Mouse (Mus musculus) retina, adult 2 months (tissue): Measurements from ENCODE around the gene AW822073.
A peak's percentile ranks its signal among the peaks of the same experiment; 100 is the strongest.
"Not testable (repeated sequence)": the region's sequence is repeated elsewhere in the genome, so short reads cannot be mapped to it uniquely, and the experiment has no call there.

Source experiments
- DNase-seq: peaks from one replicate; pipeline ENCODE4 v3.0.0-alpha.2; 2012; ENCODE audit warnings: low read depth, low spot score

Gene AW822073

GRCm38 (mm10) chr10:58224827-58225785 is at the start of gene AW822073:
AW822073 (minus strand) TSS chr10:58224930.
- not testable (repeated sequence) for DNase-seq

- no peak for DNase-seq
These were observed 33.7 kb upstream of the AW822073 start for GRCm38 (mm10) chr10:58258466-58258865.

GRCm38 (mm10) chr10:58255954-58256353 is 31.2 kb upstream of the AW822073 start:
- no peak for DNase-seq

- peak; percentile 83 for DNase-seq
These were observed 30.6 kb upstream of the AW822073 start, which contains the start of gene Gcc2 for GRCm38 (mm10) chr10:58255213-58255892. Gcc2 (plus strand) TSS chr10:58255497.

GRCm38 (mm10) chr10:58254635-58255175 is 30.0 kb upstream of the AW822073 start:
- no peak for DNase-seq

GRCm38 (mm10) chr10:58249535-58249934 is 24.8 kb upstream of the AW822073 start:
- no peak for DNase-seq

GRCm38 (mm10) chr10:58238984-58239740 is 14.4 kb upstream of the AW822073 start:
- not testable (repeated sequence) for DNase-seq

- no peak for DNase-seq
These were observed 11.9 kb upstream of the AW822073 start, which contains the start of gene Gm4981 for GRCm38 (mm10) chr10:58236613-58237012. Gm4981 (minus strand) TSS chr10:58236701.

GRCm38 (mm10) chr10:58234985-58235384 is 10.3 kb upstream of the AW822073 start:
- DNase-seq: not testable (repeated sequence)

- not testable (repeated sequence) for DNase-seq
These were observed 9.0 kb upstream of the AW822073 start for GRCm38 (mm10) chr10:58233740-58234121.

- DNase-seq: not testable (repeated sequence)
These were observed 8.5 kb upstream of the AW822073 start for GRCm38 (mm10) chr10:58233054-58233739.

- not testable (repeated sequence) for DNase-seq
These were observed 7.9 kb upstream of the AW822073 start, which contains the start of gene Duxf3 for GRCm38 (mm10) chr10:58232641-58232969. Duxf3 (minus strand) TSS chr10:58232675.

- not testable (repeated sequence) for DNase-seq
These were observed 7.3 kb upstream of the AW822073 start for GRCm38 (mm10) chr10:58231779-58232640.

- not testable (repeated sequence) for DNase-seq
These were observed 6.4 kb upstream of the AW822073 start for GRCm38 (mm10) chr10:58231088-58231487.

GRCm38 (mm10) chr10:58230021-58230420 is 5.3 kb upstream of the AW822073 start:
- not testable (repeated sequence) for DNase-seq

- not testable (repeated sequence) for DNase-seq
These were observed 3.1 kb upstream of the AW822073 start for GRCm38 (mm10) chr10:58227798-58228197.

- not testable (repeated sequence) for DNase-seq
These were observed 1.6 kb upstream of the AW822073 start for GRCm38 (mm10) chr10:58226357-58226756.

- not testable (repeated sequence) for DNase-seq
These were observed 541 bp downstream of the AW822073 start for GRCm38 (mm10) chr10:58223972-58224805.

- DNase-seq: not testable (repeated sequence)
These were observed 1.6 kb downstream of the AW822073 start for GRCm38 (mm10) chr10:58223161-58223560.
